Mouse (Mus musculus) C2C12 (cell line): ENCODE measurements at regions not wholly inside any gene's neighbourhood (a gene's known extent, or its start where the extent isn't known, plus 50 kb on each side); places are given as distances from the start of the nearest gene placed in this dataset.

Source experiments
- CTCF ChIP-seq: IDR thresholded peaks from one replicate; pipeline ENCODE4 v1.5.1; 2011; ENCODE audit not compliant: control insufficient read depth, insufficient read depth, insufficient read length
- MAX ChIP-seq: IDR thresholded peaks from one replicate; pipeline ENCODE4 v1.6.1; 2011; ENCODE audit warnings: mild to moderate bottlenecking, control low read depth
- MYOD1 ChIP-seq: IDR thresholded peaks from one replicate; pipeline ENCODE4 v1.6.1; 2011; ENCODE audit warnings: low read depth; ENCODE audit not compliant: control insufficient read depth, insufficient read length
- MYOG ChIP-seq: IDR thresholded peaks from one replicate; pipeline ENCODE4 v1.6.1; 2011; ENCODE audit not compliant: control insufficient read depth, insufficient read length; ENCODE audit errors: extremely low read depth
- USF1 ChIP-seq: IDR thresholded peaks from one replicate; pipeline ENCODE4 v1.6.1; 2011; ENCODE audit warnings: low read depth, mild to moderate bottlenecking, control low read depth, moderate library complexity

- no peak for TF ChIP-seq MAX
- no peak for TF ChIP-seq CTCF
- no peak for TF ChIP-seq MYOG
- no peak for TF ChIP-seq USF1
- TF ChIP-seq MYOD1 = no peak
These were observed 831.8 kb upstream of the Chrm3 start for GRCm38 (mm10) chr13:11192471-11192870.
